Mouse (Mus musculus): ENCODE data around the gene Rhoj. TPM values are rescaled to one million over a fixed set of nuclear protein-coding genes. Genes with fewer than 3 reads are reported as not detected.

Rhoj gene
- total and polyA plus RNA-seq, 3 experiments: not detected

- in situ Hi-C loops (cut with MboI; ENCODE audit: low pct_ligation_motif_present, low pct_unique_long_range_greater_than_20kb, low sequenced_read_pairs): no loop called here
- H3K9me3 ChIP-seq (replicated peaks; ENCODE audit: low read length): no peaks in the 10 kb centered on the region
- no peak overlapping the region for H3K4me3 ChIP-seq (replicated peaks in 1 of 3; ENCODE audit: low read depth in 2 of 3, low read length in 2 of 3, poor library complexity in 1 of 3)
- no peaks in the 10 kb centered on the region for H3K79me2 ChIP-seq (replicated peaks; ENCODE audit: control insufficient read depth, extremely low read depth, insufficient read depth, poor library complexity, severe bottlenecking)
- no peaks in the 10 kb centered on the region for H3K36me3 ChIP-seq (replicated peaks in 1 of 2; ENCODE audit: control insufficient read depth in 1 of 2, insufficient read depth in 1 of 2, low read length in 1 of 2)
- dilution Hi-C loops (cut with MboI; ENCODE audit: extremely low pct_ligation_motif_present, extremely low pct_unique_long_range_greater_than_20kb, low sequenced_read_pairs): no loop called here
- no peak for TF ChIP-seq UBTF (IDR thresholded peaks at IDR 0.05; ENCODE audit: low read depth, low read length)
- no peak for TF ChIP-seq KAT2A (IDR thresholded peaks at IDR 0.05; ENCODE audit: insufficient replicate concordance, low read length)
- no peak for TF ChIP-seq GABPA (IDR thresholded peaks at IDR 0.05; ENCODE audit: insufficient replicate concordance, low read depth, low read length)
- TF ChIP-seq NRF1 (IDR thresholded peaks at IDR 0.05; ENCODE audit: low read depth, low read length): no peak
- no peak for TF ChIP-seq BHLHE40 (IDR thresholded peaks at IDR 0.05; ENCODE audit: low read depth, low read length)
- no peak for TF ChIP-seq CTCF (conservative IDR thresholded peaks at IDR 0.05 in 1 of 2, IDR thresholded peaks at IDR 0.05 in 1 of 2; ENCODE audit: low read depth in 2 of 2, low read length in 2 of 2)
- TF ChIP-seq USF1 (IDR thresholded peaks at IDR 0.05; ENCODE audit: low read depth, low read length): no peak
- no peak for TF ChIP-seq CHD1 (IDR thresholded peaks at IDR 0.05; ENCODE audit: low read depth, low read length)
- TF ChIP-seq ZKSCAN1 (IDR thresholded peaks at IDR 0.05; ENCODE audit: borderline replicate concordance, low read depth, low read length): no peak
- no peak for TF ChIP-seq JUN (IDR thresholded peaks at IDR 0.05; ENCODE audit: insufficient read depth, low read depth, low read length)
- no peak for TF ChIP-seq E2F4 (IDR thresholded peaks at IDR 0.05; ENCODE audit: insufficient replicate concordance, low read depth, low read length)
- no peak for TF ChIP-seq TCF12 (IDR thresholded peaks at IDR 0.05; ENCODE audit: low read depth, low read length)
- TF ChIP-seq IRF4 (IDR thresholded peaks at IDR 0.05; ENCODE audit: low read depth, low read length): no peak
- TF ChIP-seq MEF2A (IDR thresholded peaks at IDR 0.05; ENCODE audit: borderline replicate concordance, low read depth, low read length): no peak
- no peak for TF ChIP-seq MYC (IDR thresholded peaks at IDR 0.05; ENCODE audit: low read depth, low read length)
- no peak for TF ChIP-seq ZMIZ1 (IDR thresholded peaks at IDR 0.05; ENCODE audit: low read depth, low read length)
- no peak for TF ChIP-seq RAD21 (IDR thresholded peaks at IDR 0.05; ENCODE audit: low read depth, low read length)
- no peak for TF ChIP-seq JUND (conservative IDR thresholded peaks at IDR 0.05; ENCODE audit: low read depth, low read length)
- no peak for TF ChIP-seq CHD2 (IDR thresholded peaks at IDR 0.05; ENCODE audit: low read length)
- no peak for DNase-seq (ENCODE audit: extremely low read depth)
- no peak overlapping the region for H3K27ac ChIP-seq (ENCODE audit: insufficient read depth, low read depth)
- H3K4me1 ChIP-seq (ENCODE audit: control insufficient read depth in 1 of 2, insufficient read depth in 2 of 2): no peaks in the 10 kb centered on the region
- no peak overlapping the region for H3K4me2 ChIP-seq (ENCODE audit: insufficient read depth, low read depth, poor library complexity, severe bottlenecking)
- H3K27me3 ChIP-seq (replicated peaks): no peaks in the 10 kb centered on the region
- no peak overlapping the region for H3K9ac ChIP-seq (ENCODE audit: insufficient read depth, low read depth)
These were observed 5.9 kb downstream of the Rhoj start for GRCm38 (mm10) chr12:75313992-75314391.

GRCm38 (mm10) chr12:75315851-75316250, 7.7 kb downstream of the Rhoj start:
- TF ChIP-seq CHD2 (IDR thresholded peaks at IDR 0.05; ENCODE audit: low read length) (no peak), IRF4 (IDR thresholded peaks at IDR 0.05; ENCODE audit: low read depth, low read length) (no peak), HCFC1 (IDR thresholded peaks at IDR 0.05; ENCODE audit: low read depth, low read length) (no peak), TBP (conservative IDR thresholded peaks at IDR 0.05; ENCODE audit: low read depth, low read length) (no peak), USF2 (conservative IDR thresholded peaks at IDR 0.05; ENCODE audit: low read depth, low read length) (no peak), CTCF (conservative IDR thresholded peaks at IDR 0.05 in 1 of 2, IDR thresholded peaks at IDR 0.05 in 1 of 2; ENCODE audit: low read depth in 2 of 2, low read length in 2 of 2) (no peak), SMC3 (IDR thresholded peaks at IDR 0.05; ENCODE audit: low read depth, low read length) (no peak), MAFK (IDR thresholded peaks at IDR 0.05; ENCODE audit: insufficient replicate concordance, low read length) (no peak), SIN3A (IDR thresholded peaks at IDR 0.05; ENCODE audit: low read length) (no peak), PAX5 (IDR thresholded peaks at IDR 0.05; ENCODE audit: low read length) (no peak), POLR2AphosphoS2 (IDR thresholded peaks at IDR 0.05; ENCODE audit: low read depth, low read length) (no peak), RAD21 (IDR thresholded peaks at IDR 0.05; ENCODE audit: low read depth, low read length) (no peak), MAZ (IDR thresholded peaks at IDR 0.05; ENCODE audit: low read depth, low read length) (no peak), USF1 (IDR thresholded peaks at IDR 0.05; ENCODE audit: low read depth, low read length) (no peak), KAT2A (IDR thresholded peaks at IDR 0.05; ENCODE audit: insufficient replicate concordance, low read length) (no peak), ZMIZ1 (IDR thresholded peaks at IDR 0.05; ENCODE audit: low read depth, low read length) (no peak)
- in situ Hi-C loops (cut with MboI; ENCODE audit: low pct_ligation_motif_present, low pct_unique_long_range_greater_than_20kb, low sequenced_read_pairs): no loop called here
- no peaks in the 10 kb centered on the region for H3K27me3 ChIP-seq (replicated peaks)
- DNase-seq (ENCODE audit: extremely low read depth): no peak
- dilution Hi-C loops (cut with MboI; ENCODE audit: extremely low pct_ligation_motif_present, extremely low pct_unique_long_range_greater_than_20kb, low sequenced_read_pairs): no loop called here
- no peak overlapping the region for H3K9ac ChIP-seq (ENCODE audit: insufficient read depth, low read depth)
- no peak overlapping the region for H3K4me3 ChIP-seq (replicated peaks in 1 of 3; ENCODE audit: low read depth in 2 of 3, low read length in 2 of 3, poor library complexity in 1 of 3)
- H3K36me3 ChIP-seq (replicated peaks in 1 of 2; ENCODE audit: control insufficient read depth in 1 of 2, insufficient read depth in 1 of 2, low read length in 1 of 2): no peaks in the 10 kb centered on the region
- no peaks in the 10 kb centered on the region for H3K9me3 ChIP-seq (replicated peaks; ENCODE audit: low read length)
- no peaks in the 10 kb centered on the region for H3K79me2 ChIP-seq (replicated peaks; ENCODE audit: control insufficient read depth, extremely low read depth, insufficient read depth, poor library complexity, severe bottlenecking)
- H3K4me2 ChIP-seq (ENCODE audit: insufficient read depth, low read depth, poor library complexity, severe bottlenecking): no peak overlapping the region
- H3K27ac ChIP-seq (ENCODE audit: insufficient read depth, low read depth): no peak overlapping the region
- H3K4me1 ChIP-seq (ENCODE audit: control insufficient read depth in 1 of 2, insufficient read depth in 2 of 2): no peaks in the 10 kb centered on the region
